Mouse (Mus musculus): ENCODE results near the gene Olfr1511. TPM values are rescaled to one million over a fixed set of nuclear protein-coding genes. Genes with fewer than 3 reads are reported as not detected.

Gene Olfr1511
- polyA plus RNA-seq, 1 experiment from 2014 or later = not detected

Other genes starting within 250 kb of the Olfr1511 start
- 51.1 and 60.0 TPM in 2 replicates for gene Supt16, start 200.0 kb downstream of the Olfr1511 start, polyA plus RNA-seq (2015; fragmentation: Nextera tagmentation; extraction: Ambion mirVana)
- gene Chd8, start 139.6 kb downstream of the Olfr1511 start, polyA plus RNA-seq (2015; fragmentation: Nextera tagmentation; extraction: Ambion mirVana) = 27.5 and 34.9 TPM in 2 replicates
- 43.6 and 46.2 TPM in 2 replicates for gene Tox4, start 118.2 kb downstream of the Olfr1511 start, polyA plus RNA-seq (2015; fragmentation: Nextera tagmentation; extraction: Ambion mirVana)
- gene Rab2b, start 117.8 kb downstream of the Olfr1511 start, polyA plus RNA-seq (2015; fragmentation: Nextera tagmentation; extraction: Ambion mirVana) = 23.3 and 24.4 TPM in 2 replicates
- gene Mettl3, start 92.3 kb downstream of the Olfr1511 start, polyA plus RNA-seq (2015; fragmentation: Nextera tagmentation; extraction: Ambion mirVana) = 51.7 and 57.0 TPM in 2 replicates
- 39.1 and 46.0 TPM in 2 replicates for gene Sall2, start 68.6 kb downstream of the Olfr1511 start, polyA plus RNA-seq (2015; fragmentation: Nextera tagmentation; extraction: Ambion mirVana)
- not detected in 2 replicates for gene Olfr1513, start 41.0 kb downstream of the Olfr1511 start, polyA plus RNA-seq (2015; fragmentation: Nextera tagmentation; extraction: Ambion mirVana)
- not detected in 2 replicates for gene Olfr1512, start 18.2 kb downstream of the Olfr1511 start, polyA plus RNA-seq (2015; fragmentation: Nextera tagmentation; extraction: Ambion mirVana)
- not detected in 2 replicates for gene Olfr1510, start 17.0 kb upstream of the Olfr1511 start, polyA plus RNA-seq (2015; fragmentation: Nextera tagmentation; extraction: Ambion mirVana)
- gene Olfr1509, start 45.6 kb upstream of the Olfr1511 start, polyA plus RNA-seq (2015; fragmentation: Nextera tagmentation; extraction: Ambion mirVana) = not detected in 2 replicates
- not detected in 2 replicates for gene Olfr1508, start 70.1 kb upstream of the Olfr1511 start, polyA plus RNA-seq (2015; fragmentation: Nextera tagmentation; extraction: Ambion mirVana)
- gene Olfr1507, start 98.4 kb upstream of the Olfr1511 start, polyA plus RNA-seq (2015; fragmentation: Nextera tagmentation; extraction: Ambion mirVana) = not detected in 2 replicates